Mouse (Mus musculus) cerebellum, adult 11-12 months (tissue): ENCODE measurements around the gene Olr1.
"Not testable (repeated sequence)": the region's sequence is repeated elsewhere in the genome, so short reads cannot be mapped to it uniquely, and the experiment has no call there.

Experiments used
- DNase-seq: peaks from one replicate; pipeline ENCODE4 v3.0.0; 2022

The Olr1 gene

GRCm38 (mm10) chr6:129510120-129510911, 3.4 kb upstream of the Olr1 start:
- no peak for DNase-seq

DNA sequence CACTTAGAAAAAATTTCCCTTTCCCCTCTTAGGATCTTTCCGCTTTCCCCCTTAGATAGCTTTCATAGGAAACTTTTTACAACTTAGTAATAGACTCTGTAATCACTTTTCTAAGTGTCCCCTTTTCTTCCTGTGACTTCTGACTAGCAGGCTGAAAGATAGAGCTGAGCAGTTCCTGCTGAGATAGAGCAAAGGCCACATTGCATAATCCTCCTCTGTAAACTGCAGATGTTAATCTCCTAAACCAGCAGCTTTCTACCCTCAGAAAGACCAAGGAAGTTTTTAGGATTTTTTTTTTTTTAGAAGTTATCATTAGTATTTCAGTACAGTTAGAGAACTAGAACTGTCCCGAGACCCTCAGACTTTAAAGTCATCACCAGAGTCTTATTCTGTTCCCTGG, 3.5 kb downstream of the Olr1 start:
- no peak for DNase-seq

- not testable (repeated sequence) for DNase-seq
Measured at GRCm38 (mm10) chr6:129499516-129499915, 7.4 kb downstream of the Olr1 start.

GRCm38 (mm10) chr6:129497345-129498218, 9.4 kb downstream of the Olr1 start:
- DNase-seq, result no peak

DNA sequence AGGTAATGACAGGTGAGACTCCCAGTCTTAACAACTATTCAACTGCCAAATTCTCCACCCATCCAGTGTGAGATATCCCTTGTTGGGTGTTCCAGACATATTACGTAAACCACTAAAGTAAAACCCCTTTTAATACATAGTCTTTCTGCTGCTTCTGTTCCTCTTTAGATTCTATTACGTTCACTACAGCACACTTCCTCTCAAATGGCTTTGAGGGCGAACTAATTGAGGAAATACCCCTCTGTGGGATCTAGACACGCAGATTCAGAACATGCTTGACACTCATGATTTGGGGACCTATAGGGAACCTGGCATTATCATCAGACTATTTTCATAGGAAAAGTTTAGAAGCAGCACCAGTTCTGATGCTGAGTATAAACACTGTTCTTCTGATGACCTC, 12.0 kb downstream of the Olr1 start:
- no peak for DNase-seq

GRCm38 (mm10) chr6:129480089-129480958, 26.6 kb downstream of the Olr1 start:
- no peak for DNase-seq

- DNase-seq, result no peak
Measured at GRCm38 (mm10) chr6:129476404-129477126, 30.4 kb downstream of the Olr1 start.

- no peak for DNase-seq
Measured at GRCm38 (mm10) chr6:129472627-129473026, 34.3 kb downstream of the Olr1 start.

DNA sequence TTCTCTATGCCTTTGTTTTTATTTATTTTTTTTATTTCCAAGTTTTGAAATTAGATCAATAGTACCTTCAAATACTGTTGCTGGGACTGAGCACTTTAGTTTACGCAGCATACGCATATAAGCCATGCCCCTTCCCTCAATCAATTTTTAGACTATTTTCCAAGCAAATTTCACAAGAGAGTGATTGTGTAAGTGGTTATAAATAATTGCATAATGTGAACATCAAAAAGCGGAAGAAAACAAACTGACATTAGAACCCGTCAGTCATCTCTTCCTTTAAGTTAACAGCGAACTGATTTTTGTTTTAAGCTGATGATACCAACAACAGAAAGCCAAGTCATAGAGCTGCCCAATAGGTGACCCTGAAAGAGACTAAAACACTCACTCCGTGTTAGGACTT, 35.6 kb downstream of the Olr1 start:
- DNase-seq, result no peak

- DNase-seq, result no peak
Measured at GRCm38 (mm10) chr6:129451411-129452039, 55.4 kb downstream of the Olr1 start, which contains the start of gene Clec1a. Gene Clec1a, minus strand, starts transcription at chr6:129452000.

GRCm38 (mm10) chr6:129449743-129450142, 57.2 kb downstream of the Olr1 start:
- DNase-seq, result no peak

- no peak for DNase-seq
Measured at GRCm38 (mm10) chr6:129438033-129438432, 68.9 kb downstream of the Olr1 start.

GRCm38 (mm10) chr6:129436025-129436424, 70.9 kb downstream of the Olr1 start:
- no peak for DNase-seq
